Mouse (Mus musculus) adrenal gland, postnatal 36 days (tissue): ENCODE measurements at regions not wholly inside any gene's neighbourhood (a gene's known extent, or its start where the extent isn't known, plus 50 kb on each side); places are given as distances from the start of the nearest gene placed in this dataset.

ENCODE experiments used
- DNase-seq, 2 experiments: peaks; one replicate each; pipeline ENCODE4 v3.0.0; 2021; ENCODE audit warnings: mixed read lengths in 1 of 2

- no peak for DNase-seq
Measured at GRCm38 (mm10) chr10:110534387-110534786, 78.4 kb upstream of the Nav3 start.

GRCm38 (mm10) chr10:110542712-110543111, 86.7 kb upstream of the Nav3 start:
- no peak for DNase-seq

GRCm38 (mm10) chr10:110548391-110548790, 92.4 kb upstream of the Nav3 start:
- DNase-seq = no peak

- no peak for DNase-seq
Measured at GRCm38 (mm10) chr10:110553954-110554353, 98.0 kb upstream of the Nav3 start.

- DNase-seq = no peak
Measured at GRCm38 (mm10) chr10:110556326-110556883, 100.4 kb upstream of the Nav3 start.

- DNase-seq = no peak
Measured at GRCm38 (mm10) chr10:110563057-110563456, 107.1 kb upstream of the Nav3 start.

GRCm38 (mm10) chr10:110563571-110563970, 107.6 kb upstream of the Nav3 start:
- DNase-seq = no peak

- DNase-seq = no peak
Measured at GRCm38 (mm10) chr10:110566260-110567050, 110.5 kb upstream of the Nav3 start.

- DNase-seq = no peak
Measured at GRCm38 (mm10) chr10:110570465-110570864, 114.5 kb upstream of the Nav3 start.

GRCm38 (mm10) chr10:110571179-110571578, 115.2 kb upstream of the Nav3 start:
- no peak for DNase-seq

- peak; percentile 2 to 5 for DNase-seq
Measured at GRCm38 (mm10) chr10:110573530-110573929, 117.5 kb upstream of the Nav3 start.

GRCm38 (mm10) chr10:110586029-110586428, 130.0 kb upstream of the Nav3 start:
- DNase-seq = no peak

- no peak for DNase-seq
Measured at GRCm38 (mm10) chr10:110586507-110586906, 130.5 kb upstream of the Nav3 start.

GRCm38 (mm10) chr10:110587529-110587928, 131.5 kb upstream of the Nav3 start:
- DNase-seq = no peak

- peak; percentile 5 to 12 for DNase-seq
Measured at GRCm38 (mm10) chr10:110600352-110600853, 144.4 kb upstream of the Nav3 start.

GRCm38 (mm10) chr10:110610336-110610735, 134.9 kb upstream of the E2f7 start:
- no peak for DNase-seq

GRCm38 (mm10) chr10:110617004-110617403, 128.2 kb upstream of the E2f7 start:
- no peak for DNase-seq

GRCm38 (mm10) chr10:110619193-110619592, 126.0 kb upstream of the E2f7 start:
- no peak for DNase-seq

GRCm38 (mm10) chr10:110625644-110626043, 119.6 kb upstream of the E2f7 start:
- no peak for DNase-seq

- no peak for DNase-seq
Measured at GRCm38 (mm10) chr10:110640406-110640805, 104.8 kb upstream of the E2f7 start.

- DNase-seq = no peak
Measured at GRCm38 (mm10) chr10:110642065-110642690, 103.1 kb upstream of the E2f7 start.

GRCm38 (mm10) chr10:110647603-110648002, 97.6 kb upstream of the E2f7 start:
- DNase-seq = no peak

GRCm38 (mm10) chr10:110650107-110650506, 95.1 kb upstream of the E2f7 start:
- peak; percentile 25 to 29 for DNase-seq
